Mouse (Mus musculus) spleen, adult 2 months (tissue): ENCODE results near the gene Coro2b. TPM values are rescaled to one million over a fixed set of nuclear protein-coding genes. Genes with fewer than 3 reads are reported as not detected.

Source experiments
- DNase-seq, 2 experiments: peaks; one replicate each; pipeline versions ENCODE4 v3.0.0 to v3.0.0-alpha.2; 2012 to 2021; ENCODE audit warnings: low spot score in 2 of 2, low read depth in 1 of 2
- H3K27ac ChIP-seq: fragments of 200-500 bp; 2 replicates; pipeline ENCODE4 v1.5.1; 2012; ENCODE audit warnings: low read length, inconsistent platforms; ENCODE audit not compliant: insufficient read depth
- H3K27me3 ChIP-seq: fragments of 200-500 bp; 2 replicates; pipeline ENCODE4 v1.6.1; 2012; ENCODE audit warnings: mild to moderate bottlenecking, moderate library complexity, low read length, inconsistent platforms; ENCODE audit not compliant: control insufficient read depth, insufficient read depth
- H3K36me3 ChIP-seq: fragments of 200-500 bp; 2 replicates; pipeline ENCODE4 v1.6.1; 2012; ENCODE audit warnings: mild to moderate bottlenecking, low read length, inconsistent platforms; ENCODE audit not compliant: control insufficient read depth, insufficient read depth
- H3K4me1 ChIP-seq: fragments of 200-500 bp; 2 replicates; pipeline ENCODE4 v1.6.1; 2011; ENCODE audit warnings: inconsistent platforms; ENCODE audit not compliant: control insufficient read depth, insufficient read depth, insufficient read length
- H3K4me3 ChIP-seq: fragments of 200-500 bp; 2 replicates; pipeline ENCODE4 v1.5.1; 2011; ENCODE audit warnings: mild to moderate bottlenecking, inconsistent platforms; ENCODE audit not compliant: insufficient read depth, insufficient read length; ENCODE audit errors: extremely low read depth
- CTCF ChIP-seq: fragments of 200-500 bp; IDR thresholded peaks from 2 replicates; pipeline ENCODE4 v1.5.1; 2011; ENCODE audit warnings: mild to moderate bottlenecking, inconsistent platforms; ENCODE audit not compliant: insufficient read depth, insufficient read length, insufficient replicate concordance; ENCODE audit errors: extremely low read depth
- POLR2A ChIP-seq: fragments of 200-500 bp; IDR thresholded peaks from 2 replicates; pipeline ENCODE4 v1.6.1; 2011; ENCODE audit warnings: low read depth, low read length, inconsistent platforms
- WGBS: fragments of 180-500 bp; shearing (Covaris S2); methylation state at CpG from one replicate; pipeline ENCODE4 v1.1.7; 2018; 5-methylcytosine and 5-hydroxymethylcytosine counted together
- polyA plus RNA-seq: library from polyadenylated mRNA; depleted of rRNA; stranded (reverse); fragments of >200 nt; gene quantifications from 2 replicates; pipeline ENCODE4 v1.2.3, GENCODE M21; 2012

Coro2b gene
- polyA plus RNA-seq, 1 experiment: 3.5 TPM

- Histone ChIP-seq H3K4me1 (no peaks in the 10 kb centered on the region), H3K27me3 (no peaks in the 10 kb centered on the region), H3K36me3 (no peaks in the 10 kb centered on the region), H3K27ac (no peak overlapping the region), H3K4me3 (no peak overlapping the region)
- TF ChIP-seq POLR2A (no peak), CTCF (peak; percentile 92)
- peak in 1 of 2 experiments; percentile 63 for DNase-seq
- WGBS: 44% methylated on average over 11 of the region's 11 CpGs
These were observed 13.8 kb upstream of the Coro2b start for GRCm38 (mm10) chr9:62550661-62551093.

- TF ChIP-seq CTCF (peak; percentile 84; the same call in 1 of the 2 replicates), POLR2A (no peak)
- DNase-seq: peak; percentile 18 to 69
- no peak overlapping the region for H3K4me3 ChIP-seq
- H3K27me3 ChIP-seq: no peaks in the 10 kb centered on the region
- no peak overlapping the region for H3K27ac ChIP-seq
- 5% methylated on average over 8 of the region's 8 CpGs for WGBS
- H3K36me3 ChIP-seq: no peaks in the 10 kb centered on the region
- no peaks in the 10 kb centered on the region for H3K4me1 ChIP-seq
These were observed 13.0 kb upstream of the Coro2b start for GRCm38 (mm10) chr9:62549809-62550208.

GRCm38 (mm10) chr9:62547476-62547875 lies 10.6 kb upstream of the Coro2b start:
- no peak for DNase-seq
- H3K27me3 ChIP-seq: no peaks in the 10 kb centered on the region
- no peaks in the 10 kb centered on the region for H3K36me3 ChIP-seq
- no peak overlapping the region for H3K27ac ChIP-seq
- WGBS: 62% methylated on average over 3 of the region's 3 CpGs
- no peak overlapping the region for H3K4me3 ChIP-seq
- no peak for TF ChIP-seq CTCF
- no peak for TF ChIP-seq POLR2A
- H3K4me1 ChIP-seq: no peaks in the 10 kb centered on the region

- TF ChIP-seq POLR2A (no peak), CTCF (no peak)
- 87% methylated on average over 10 of the region's 10 CpGs for WGBS
- Histone ChIP-seq H3K4me3 (no peak overlapping the region), H3K27me3 (no peaks in the 10 kb centered on the region), H3K36me3 (no peaks in the 10 kb centered on the region), H3K27ac (no peak overlapping the region), H3K4me1 (peaks cover 5% of the 10 kb centered on the region; the same call in 1 of the 2 replicates)
- no peak for DNase-seq
These were observed 8.0 kb upstream of the Coro2b start for GRCm38 (mm10) chr9:62544856-62545255.

GRCm38 (mm10) chr9:62543878-62544277 lies 7.0 kb upstream of the Coro2b start:
- WGBS: 91% methylated on average over 4 of the region's 4 CpGs
- Histone ChIP-seq H3K27ac (no peak overlapping the region), H3K27me3 (no peaks in the 10 kb centered on the region), H3K36me3 (no peaks in the 10 kb centered on the region), H3K4me1 (peaks cover 5% of the 10 kb centered on the region; the same call in 1 of the 2 replicates), H3K4me3 (no peak overlapping the region)
- TF ChIP-seq CTCF (no peak), POLR2A (no peak)
- DNase-seq: no peak

GRCm38 (mm10) chr9:62541606-62542005 lies 4.8 kb upstream of the Coro2b start:
- TF ChIP-seq CTCF (no peak), POLR2A (no peak)
- H3K36me3 ChIP-seq: no peaks in the 10 kb centered on the region
- WGBS: 89% methylated on average over 10 of the region's 10 CpGs
- no peak overlapping the region for H3K4me3 ChIP-seq
- DNase-seq: no peak
- no peak overlapping the region for H3K27ac ChIP-seq
- peaks cover 5% of the 10 kb centered on the region for H3K4me1 ChIP-seq
- H3K27me3 ChIP-seq: peaks cover 3% of the 10 kb centered on the region; the same call in 1 of the 2 replicates

- no peak for DNase-seq
- H3K4me1 ChIP-seq: peaks cover 8% of the 10 kb centered on the region
- 10% methylated on average over 8 of the region's 8 CpGs for WGBS
- H3K36me3 ChIP-seq: no peaks in the 10 kb centered on the region
- TF ChIP-seq CTCF: no peak
- no peak for TF ChIP-seq POLR2A
- peaks cover 6% of the 10 kb centered on the region for H3K27me3 ChIP-seq
- H3K27ac ChIP-seq: no peak overlapping the region
- no peak overlapping the region for H3K4me3 ChIP-seq
These were observed 4.3 kb upstream of the Coro2b start for GRCm38 (mm10) chr9:62541182-62541581.
